Mouse (Mus musculus): Measurements from ENCODE around the gene Nbl1.

GRCm38 (mm10) chr4:139092356-139093195 lies at the start of gene Nbl1:
- TF ChIP-seq EP300 (optimal IDR thresholded peaks at IDR 0.05) (no peak), CTCF (IDR thresholded peaks at IDR 0.05; ENCODE audit: low read depth) (no peak)
